Mouse (Mus musculus) gastrocnemius, postnatal 14 days (tissue): ENCODE measurements at regions not wholly inside any gene's neighbourhood (a gene's known extent, or its start where the extent isn't known, plus 50 kb on each side); places are given as distances from the start of the nearest gene placed in this dataset.

Source experiments
- DNase-seq: peaks from one replicate; pipeline ENCODE4 v3.0.0; 2021; ENCODE audit warnings: mixed read lengths
- intact Hi-C: fragments of 180-260 bp; cut with DNase I; formaldehyde crosslinking; loops from one replicate; pipeline ENCODE4 v1.15.1; 2025; ENCODE audit warnings: low total_unique reads

- peak; percentile 53 for DNase-seq
- intact Hi-C loops: no loop called here
Observed at GRCm38 (mm10) chrX:51913247-51913646, 59.3 kb downstream of the 1700080O16Rik start.

DNA sequence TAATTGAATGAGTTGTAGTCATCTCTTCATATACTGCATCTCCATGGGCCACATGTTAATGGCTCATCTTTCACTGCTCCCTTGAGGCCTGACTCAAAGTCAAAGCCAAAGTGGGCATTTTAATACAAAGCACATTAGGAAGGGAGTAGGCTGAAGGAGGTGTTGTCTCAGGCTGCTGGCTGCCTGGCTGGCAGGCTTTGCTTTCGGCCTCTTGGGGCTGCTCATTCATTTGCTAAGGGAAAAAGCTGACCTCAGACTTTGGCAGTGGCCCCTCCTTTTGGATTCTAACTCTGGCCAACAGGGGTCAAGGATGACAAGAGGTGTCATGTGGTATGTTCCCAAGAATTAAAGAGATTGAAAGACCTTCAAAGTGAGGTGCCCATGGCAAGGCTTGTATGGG lies 61.0 kb downstream of the 1700080O16Rik start:
- intact Hi-C loops: no loop called here
- DNase-seq: peak; percentile 13

GRCm38 (mm10) chrX:51910576-51910975 lies 62.0 kb downstream of the 1700080O16Rik start:
- intact Hi-C loops: no loop called here

DNA sequence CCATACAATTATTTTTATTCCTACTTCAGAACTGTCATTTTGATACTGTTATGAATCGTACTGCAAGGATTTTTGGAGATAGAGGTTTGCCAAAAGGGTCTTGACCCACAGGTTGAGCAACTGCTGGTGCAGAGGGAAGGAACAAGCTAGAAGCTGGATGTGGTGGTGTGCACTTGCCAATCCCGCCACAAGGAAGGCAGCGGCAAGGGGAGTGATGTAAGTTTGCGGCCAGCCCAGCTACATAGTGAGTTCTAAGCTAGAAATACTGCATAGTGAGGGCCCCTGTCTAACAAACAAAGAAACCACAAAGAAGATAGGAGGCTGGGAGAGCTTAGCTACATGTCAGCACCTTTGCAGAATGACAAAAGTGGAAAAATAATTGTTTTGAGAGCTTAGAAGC lies 74.1 kb downstream of the 1700080O16Rik start:
- no peak for DNase-seq
- intact Hi-C loops: no loop called here

More at GRCm38 (mm10) chrX:51910576-51910975, 62.0 kb downstream of the 1700080O16Rik start:
- no peak for DNase-seq

- intact Hi-C loops: no loop called here
- no peak for DNase-seq
Observed at GRCm38 (mm10) chrX:51897059-51897458, 75.5 kb downstream of the 1700080O16Rik start.

- intact Hi-C loops: no loop called here
Observed at GRCm38 (mm10) chrX:51895646-51896190, 76.9 kb downstream of the 1700080O16Rik start.

DNA sequence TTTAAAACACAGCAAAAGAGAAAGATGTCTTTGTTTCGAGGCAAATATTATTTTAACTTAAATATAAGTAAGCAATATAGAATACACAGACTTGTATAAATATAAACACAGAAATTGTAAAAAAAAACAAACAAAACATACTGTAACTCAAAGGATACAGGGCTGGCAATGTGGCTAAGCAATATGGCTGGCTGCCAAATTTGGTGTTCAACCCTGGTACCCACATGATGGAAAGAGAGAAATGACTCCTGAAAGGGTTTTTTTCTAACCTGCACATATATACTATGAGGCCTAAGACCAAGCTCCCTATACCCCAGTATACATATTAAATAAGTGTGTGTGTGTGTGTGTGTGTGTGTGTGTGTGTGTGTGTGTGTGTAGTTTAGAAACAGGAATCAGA lies 79.9 kb downstream of the 1700080O16Rik start:
- intact Hi-C loops: no loop called here
- no peak for DNase-seq

More at GRCm38 (mm10) chrX:51895646-51896190, 76.9 kb downstream of the 1700080O16Rik start:
- DNase-seq: no peak

GRCm38 (mm10) chrX:51886129-51886528 lies 85.1 kb upstream of the Usp26 start:
- DNase-seq: no peak
- intact Hi-C loops: no loop called here
